Mouse (Mus musculus) spleen, adult 2 months (tissue): Measurements from ENCODE around the gene Tfe3.

Experiments
- CTCF ChIP-seq: fragments of 200-500 bp; IDR thresholded peaks from 2 replicates; pipeline ENCODE4 v1.5.1; 2011; ENCODE audit warnings: mild to moderate bottlenecking, inconsistent platforms; ENCODE audit not compliant: insufficient read depth, insufficient read length, insufficient replicate concordance; ENCODE audit errors: extremely low read depth
- POLR2A ChIP-seq: fragments of 200-500 bp; IDR thresholded peaks from 2 replicates; pipeline ENCODE4 v1.6.1; 2011; ENCODE audit warnings: low read depth, low read length, inconsistent platforms

GRCm38 (mm10) chrX:7722282-7722611 is 40.1 kb upstream of the Tfe3 start:
- no peak for TF ChIP-seq POLR2A
- TF ChIP-seq CTCF = no peak
